Comparison of ENCODE assay signal across 8 mouse cellular contexts in the genomic region with DNA sequence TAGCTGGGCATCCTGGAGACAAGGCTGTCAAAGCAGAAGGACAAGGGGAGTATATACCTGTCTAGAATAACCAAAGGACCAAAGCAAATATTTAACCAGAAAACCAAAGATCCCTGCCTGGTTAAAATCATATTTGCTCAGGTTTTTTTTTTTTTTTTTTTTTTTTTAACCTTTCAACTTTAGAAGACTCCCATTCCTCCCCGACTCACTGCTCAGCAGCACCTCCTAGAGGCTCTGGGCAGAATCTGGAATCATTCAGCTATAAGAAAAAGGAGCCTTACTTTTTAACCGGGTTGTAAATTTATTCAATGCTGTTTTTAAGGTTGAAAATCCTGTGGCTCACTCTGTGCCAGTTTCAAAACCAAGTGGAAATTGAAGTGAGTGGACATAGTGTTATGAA. TPM values are rescaled to one million over a fixed set of nuclear protein-coding genes. Genes with fewer than 3 reads are reported as not detected.
DNase-seq lines count a peak whose midpoint lies in the region; ATAC-seq and TF ChIP-seq lines count a peak whose summit lies in the region.

No protein-coding gene starts in this region.

- no peak for TF ChIP-seq POLR2A in spleen, adult 2 months (IDR thresholded peaks at IDR 0.05; ENCODE audit: low read depth, low read length)

- H3K4me1 ChIP-seq in forebrain, postnatal 0 days (ENCODE audit: insufficient read depth), result no peaks in the 10 kb centered on the region
- H3K4me1 ChIP-seq in forebrain, embryonic 15.5 days, result no peaks in the 10 kb centered on the region
- no peaks in the 10 kb centered on the region for H3K4me1 ChIP-seq in spleen, adult 2 months (ENCODE audit: control insufficient read depth, insufficient read depth, insufficient read length)

- peak; percentile 43 for TF ChIP-seq CTCF in forebrain, postnatal 0 days (IDR thresholded peaks at IDR 0.05; ENCODE audit: low read depth)
- peak; percentile 10; the same call in 1 of the 2 replicates for TF ChIP-seq CTCF in spleen, adult 2 months (IDR thresholded peaks at IDR 0.05; ENCODE audit: extremely low read depth, insufficient read depth, insufficient read length, insufficient replicate concordance)

- H3K36me3 ChIP-seq in forebrain, postnatal 0 days (ENCODE audit: insufficient read depth), result peaks cover 51% of the 10 kb centered on the region
- peaks cover 39% of the 10 kb centered on the region for H3K36me3 ChIP-seq in forebrain, embryonic 15.5 days
- H3K36me3 ChIP-seq in spleen, adult 2 months (ENCODE audit: control insufficient read depth, insufficient read depth, low read length), result peaks cover 29% of the 10 kb centered on the region

- no peak for ATAC-seq in forebrain, postnatal 0 days
- no peak for ATAC-seq in forebrain, embryonic 15.5 days (replicated peaks)

- 51% methylated on average over 2 of the region's 2 CpGs for WGBS in forebrain, postnatal 0 days
- 67% methylated on average over 2 of the region's 2 CpGs for WGBS in forebrain, embryonic 15.5 days
- WGBS in spleen, adult 2 months, result 64% methylated on average over 2 of the region's 2 CpGs

- H3K9ac ChIP-seq in forebrain, postnatal 0 days, result no peak overlapping the region
- no peak overlapping the region for H3K9ac ChIP-seq in forebrain, embryonic 15.5 days (replicated peaks)

- H3K4me3 ChIP-seq in forebrain, postnatal 0 days (ENCODE audit: low read depth, low read length), result no peak overlapping the region
- H3K4me3 ChIP-seq in forebrain, embryonic 15.5 days, result no peak overlapping the region
- H3K4me3 ChIP-seq in spleen, adult 2 months (ENCODE audit: extremely low read depth, insufficient read depth, insufficient read length), result no peak overlapping the region

- no peak overlapping the region for H3K4me2 ChIP-seq in forebrain, postnatal 0 days (ENCODE audit: low read depth)
- no peak overlapping the region for H3K4me2 ChIP-seq in forebrain, embryonic 15.5 days (replicated peaks)

- no peak overlapping the region for H3K27ac ChIP-seq in forebrain, postnatal 0 days (ENCODE audit: low read depth, low read length)
- H3K27ac ChIP-seq in forebrain, embryonic 15.5 days (replicated peaks), result no peak overlapping the region
- H3K27ac ChIP-seq in spleen, adult 2 months (ENCODE audit: insufficient read depth, low read length), result no peak overlapping the region

- peak; percentile 17 for DNase-seq in forebrain, postnatal 0 days
- DNase-seq in spleen, adult 2 months (ENCODE audit: low read depth in 1 of 2, low spot score in 2 of 2), result peak in 1 of 2 experiments; percentile 43
- no peak for DNase-seq in spleen, adult 18-20 months
- peak; percentile 74 for DNase-seq in induced T-regulatory cell, adult 2 months (ENCODE audit: low read depth)
- peak; percentile 31 for DNase-seq in thymus, postnatal 25 days
- DNase-seq in ovary, postnatal 14 days (ENCODE audit: low spot score), result no peak
- no peak for DNase-seq in left cerebral cortex, adult 8-10 months (ENCODE audit: low spot score in 2 of 2)

- H3K27me3 ChIP-seq in forebrain, postnatal 0 days (ENCODE audit: insufficient read depth, low read length), result no peaks in the 10 kb centered on the region
- H3K27me3 ChIP-seq in forebrain, embryonic 15.5 days, result no peaks in the 10 kb centered on the region
- H3K27me3 ChIP-seq in spleen, adult 2 months (ENCODE audit: control insufficient read depth, insufficient read depth, low read length), result no peaks in the 10 kb centered on the region

- no peaks in the 10 kb centered on the region for H3K9me3 ChIP-seq in forebrain, postnatal 0 days (ENCODE audit: low read length)
- no peaks in the 10 kb centered on the region for H3K9me3 ChIP-seq in forebrain, embryonic 15.5 days

RNA-seq across cellular contexts. Expression of a gene that starts 33.8 kb away (rescaled TPM):
- total RNA-seq in forebrain, postnatal 0 days (2014; rRNA removed), result 1.6 and 5.1 TPM in 2 replicates
- polyA plus RNA-seq in forebrain, postnatal 0 days (2015; fragmentation: Nextera tagmentation; extraction: Ambion mirVana), result 0.59 and 1.3 TPM in 2 replicates
- polyA plus RNA-seq in forebrain, embryonic 15.5 days (2015; fragmentation: Nextera tagmentation; extraction: Ambion mirVana), result 0.06 TPM in 2 replicates
- 0.49 and 0.56 TPM in 2 replicates for polyA plus RNA-seq in spleen, adult 2 months (2012; rRNA removed)
- under 1 TPM; 0.13 to 0.21 (median 0.15) TPM for total RNA-seq in left cerebral cortex, adult 8-10 months (2022)

RNA-seq across cellular contexts. Expression of a gene that starts 35.7 kb away (rescaled TPM):
- total RNA-seq in forebrain, postnatal 0 days (2014; rRNA removed), result 136 and 144 TPM in 2 replicates
- polyA plus RNA-seq in forebrain, postnatal 0 days (2015; fragmentation: Nextera tagmentation; extraction: Ambion mirVana), result 76.5 and 87.2 TPM in 2 replicates
- 61.4 and 62.1 TPM in 2 replicates for polyA plus RNA-seq in forebrain, embryonic 15.5 days (2015; fragmentation: Nextera tagmentation; extraction: Ambion mirVana)
- polyA plus RNA-seq in spleen, adult 2 months (2012; rRNA removed), result 64.9 and 81.3 TPM in 2 replicates
- total RNA-seq in left cerebral cortex, adult 8-10 months (2022), result 10 to 100 TPM; 41.8 to 46.2 (median 44.9) TPM

Comparison
In these comparisons a context has a peak if more than half of its experiments do, and no peak if none do; other contexts are left out.
1. DNase-seq: peak in forebrain, postnatal 0 days (single experiment), induced T-regulatory cell, adult 2 months (single experiment) and thymus, postnatal 25 days (single experiment); none in spleen, adult 18-20 months (0 of 2), ovary, postnatal 14 days (single experiment) and left cerebral cortex, adult 8-10 months (0 of 2).